Mouse (Mus musculus): ENCODE data around the gene Zfp184. TPM values are rescaled to one million over a fixed set of nuclear protein-coding genes. Genes with fewer than 3 reads are reported as not detected.
"Not testable (repeated sequence)": the region's sequence is repeated elsewhere in the genome, so short reads cannot be mapped to it uniquely, and the experiment has no call there.

The Zfp184 gene
- 1 to 10 TPM in 1 of 2 experiments, under 1 TPM in 1; 0.67 to 1.3 TPM for total RNA-seq (2021)
- long read RNA-seq, experiment 1 = 0 reads
- long read RNA-seq, experiment 2 = 0 reads

GRCm38 (mm10) chr13:21944926-21945740 is at the start of gene Zfp184:
TSS of gene Zfp184 (plus strand) at chr13:21945094.
- DNase-seq = peak; percentile 89 to 90

- DNase-seq = no peak
Measured at GRCm38 (mm10) chr13:21896549-21897244, 48.2 kb upstream of the Zfp184 start.

- DNase-seq = no peak
Measured at GRCm38 (mm10) chr13:21897245-21897634, 47.7 kb upstream of the Zfp184 start.

GRCm38 (mm10) chr13:21900870-21901565 is 43.9 kb upstream of the Zfp184 start:
- not testable (repeated sequence) for DNase-seq

GRCm38 (mm10) chr13:21903500-21903899 is 41.4 kb upstream of the Zfp184 start:
- no peak for DNase-seq

GRCm38 (mm10) chr13:21904090-21904489 is 40.8 kb upstream of the Zfp184 start:
- DNase-seq = not testable (repeated sequence)

- DNase-seq = no peak
Measured at GRCm38 (mm10) chr13:21906301-21906700, 38.6 kb upstream of the Zfp184 start.

- no peak for DNase-seq
Measured at GRCm38 (mm10) chr13:21906946-21907806, 37.7 kb upstream of the Zfp184 start.

GRCm38 (mm10) chr13:21907807-21908155 is 37.1 kb upstream of the Zfp184 start:
- not testable (repeated sequence) for DNase-seq

- no peak for DNase-seq
Measured at GRCm38 (mm10) chr13:21910735-21911134, 34.2 kb upstream of the Zfp184 start.

GRCm38 (mm10) chr13:21911147-21911546 is 33.7 kb upstream of the Zfp184 start:
- no peak for DNase-seq

- DNase-seq = no peak
Measured at GRCm38 (mm10) chr13:21913854-21914253, 31.0 kb upstream of the Zfp184 start.

GRCm38 (mm10) chr13:21914599-21914998 is 30.3 kb upstream of the Zfp184 start:
- peak; percentile 78 for DNase-seq

GRCm38 (mm10) chr13:21915487-21915886 is 29.4 kb upstream of the Zfp184 start:
- no peak for DNase-seq

GRCm38 (mm10) chr13:21916056-21916455 is 28.8 kb upstream of the Zfp184 start:
- no peak for DNase-seq

- peak; percentile 42 to 54 for DNase-seq
Measured at GRCm38 (mm10) chr13:21917040-21917439, 27.9 kb upstream of the Zfp184 start.

GRCm38 (mm10) chr13:21917480-21917879 is 27.4 kb upstream of the Zfp184 start:
- DNase-seq = no peak

GRCm38 (mm10) chr13:21917992-21918391 is 26.9 kb upstream of the Zfp184 start:
- peak in 1 of 2 experiments; percentile 13 for DNase-seq

GRCm38 (mm10) chr13:21918570-21919419 is 26.1 kb upstream of the Zfp184 start:
- peak; percentile 88 to 90 for DNase-seq

GRCm38 (mm10) chr13:21919836-21920431 is 25.0 kb upstream of the Zfp184 start:
- peak in 1 of 2 experiments; percentile 55 for DNase-seq
